Mouse (Mus musculus) stomach, postnatal 0 days (tissue): ENCODE results near the gene Arrdc1. TPM values are rescaled to one million over a fixed set of nuclear protein-coding genes. Genes with fewer than 3 reads are reported as not detected.
"Not testable (repeated sequence)": the region's sequence is repeated elsewhere in the genome, so short reads cannot be mapped to it uniquely, and the experiment has no call there.

Source experiments
- ATAC-seq: fragments of 200-750 bp; cut with Nextera tagmentation; 2 replicates; pipeline ENCODE4 v1.8.0; 2017; ENCODE audit not compliant: low FRiP score, low TSS enrichment
- DNase-seq: peaks from one replicate; pipeline ENCODE4 v3.0.0-alpha.2; 2016; ENCODE audit warnings: low spot score
- H3K27ac ChIP-seq: fragments of 300-500 bp; sonication (generic); replicated peaks from 2 replicates; pipeline ENCODE4 v1.5.1; 2014; ENCODE audit warnings: mild to moderate bottlenecking, control low read depth
- H3K27me3 ChIP-seq: fragments of 300-500 bp; sonication (generic); 2 replicates; pipeline ENCODE4 v1.6.1; 2014; ENCODE audit warnings: low read length; ENCODE audit not compliant: control insufficient read depth, insufficient read depth
- H3K36me3 ChIP-seq: fragments of 300-500 bp; sonication (generic); 2 replicates; pipeline ENCODE4 v1.6.1; 2014; ENCODE audit warnings: low read length, mixed read lengths; ENCODE audit not compliant: control insufficient read depth, insufficient read depth
- H3K4me1 ChIP-seq: fragments of 300-500 bp; sonication (generic); replicated peaks from 2 replicates; pipeline ENCODE4 v1.6.1; 2014; ENCODE audit warnings: antibody characterized with exemption; ENCODE audit not compliant: control insufficient read depth, insufficient read depth
- H3K4me2 ChIP-seq: fragments of 300-500 bp; sonication (generic); replicated peaks from 2 replicates; pipeline ENCODE4 v1.6.1; 2014; ENCODE audit warnings: low read depth, mild to moderate bottlenecking, control low read depth, moderate library complexity
- H3K4me3 ChIP-seq: fragments of 300-500 bp; sonication (generic); 2 replicates; pipeline ENCODE4 v1.5.1; 2014; ENCODE audit warnings: low read depth, low read length, control low read depth
- H3K9ac ChIP-seq: fragments of 300-500 bp; sonication (generic); 2 replicates; pipeline ENCODE4 v1.6.1; 2014; ENCODE audit warnings: mild to moderate bottlenecking, low read length, control low read depth, mixed read lengths
- H3K9me3 ChIP-seq: fragments of 300-500 bp; sonication (generic); 2 replicates; pipeline ENCODE4 v1.6.1; 2016; ENCODE audit warnings: low read length; ENCODE audit not compliant: control insufficient read depth
- CTCF ChIP-seq: IDR thresholded peaks from 2 replicates; pipeline ENCODE4 v1.5.1; 2016; ENCODE audit warnings: antibody characterized with exemption, low read depth, mild to moderate bottlenecking, moderate library complexity
- EP300 ChIP-seq: optimal IDR thresholded peaks from 2 replicates; pipeline ENCODE3; 2016; ENCODE audit warnings: antibody characterized with exemption
- WGBS: fragments of 180-500 bp; shearing (Covaris S2); extraction: QIAGEN DNeasy Blood & Tissue Kit; methylation state at CpG from one replicate; pipeline ENCODE4 v1.1.7; 2014; 5-methylcytosine and 5-hydroxymethylcytosine counted together
- polyA plus RNA-seq: library from polyadenylated mRNA; unstranded; fragments of >200 nt; fragmentation: Nextera tagmentation; extraction: Ambion mirVana; gene quantifications from 2 replicates; pipeline ENCODE4 v1.2.1, GENCODE M21; 2015

Gene Arrdc1
- polyA plus RNA-seq, 1 experiment from 2014 or later: 94.7 TPM

GRCm38 (mm10) chr2:24949421-24950188 is 14.6 kb upstream of the Arrdc1 start, which contains the start of gene Zmynd19:
Gene Zmynd19, plus strand, starts transcription at chr2:24949792.
- under 1% methylated on average over 61 of the region's 108 CpGs for WGBS
- ATAC-seq (peak; percentile 99), DNase-seq (peak; percentile 99)
- Histone ChIP-seq H3K9me3 (no peaks in the 10 kb centered on the region), H3K4me2 (peak within 1 kb of the TSS; percentile 97), H3K27ac (peak within 1 kb of the TSS; percentile 75), H3K9ac (peak within 1 kb of the TSS; percentile 87), H3K36me3 (peaks cover 7% of the 10 kb centered on the region; the same call in 1 of the 2 replicates), H3K4me1 (no peaks in the 10 kb centered on the region), H3K4me3 (peak within 1 kb of the TSS; percentile 86), H3K27me3 (no peaks in the 10 kb centered on the region)
- TF ChIP-seq CTCF (no peak), EP300 (no peak)

GRCm38 (mm10) chr2:24944304-24944703 is 9.3 kb upstream of the Arrdc1 start:
- not testable (repeated sequence) for H3K9ac ChIP-seq, H3K4me2 ChIP-seq, H3K27ac ChIP-seq, H3K9me3 ChIP-seq, H3K4me1 ChIP-seq, H3K4me3 ChIP-seq, ATAC-seq, H3K27me3 ChIP-seq, H3K36me3 ChIP-seq
- peak; percentile 43 for DNase-seq
- 34% methylated on average over 2 of the region's 2 CpGs for WGBS
- TF ChIP-seq CTCF: peak; percentile 74

- no peaks in the 10 kb centered on the region for H3K36me3 ChIP-seq
- TF ChIP-seq EP300 (no peak), CTCF (no peak)
- no peak overlapping the region for H3K4me2 ChIP-seq
- no peak overlapping the region for H3K9ac ChIP-seq
- no peaks in the 10 kb centered on the region for H3K9me3 ChIP-seq
- H3K27me3 ChIP-seq: no peaks in the 10 kb centered on the region
- no peak overlapping the region for H3K27ac ChIP-seq
- no peaks in the 10 kb centered on the region for H3K4me1 ChIP-seq
- no peak for DNase-seq
- no peak for ATAC-seq
- H3K4me3 ChIP-seq: no peak overlapping the region
- 72% methylated on average over 4 of the region's 4 CpGs for WGBS
Observed at GRCm38 (mm10) chr2:24942092-24942491, 7.0 kb upstream of the Arrdc1 start.

GRCm38 (mm10) chr2:24934441-24934963 is 550 bp downstream of the Arrdc1 start:
- Histone ChIP-seq H3K9ac (peak overlapping the region; percentile 81), H3K36me3 (no peaks in the 10 kb centered on the region)

GRCm38 (mm10) chr2:24929593-24929992 is 5.5 kb downstream of the Arrdc1 start:
- TF ChIP-seq CTCF: no peak
- no peak for TF ChIP-seq EP300
- Histone ChIP-seq H3K4me2 (no peak overlapping the region), H3K36me3 (peaks cover 3% of the 10 kb centered on the region), H3K9ac (no peak overlapping the region), H3K27ac (peak overlapping the region; percentile 79; the same call in 1 of the 2 replicates), H3K4me1 (no peaks in the 10 kb centered on the region), H3K27me3 (no peaks in the 10 kb centered on the region), H3K9me3 (no peaks in the 10 kb centered on the region), H3K4me3 (no peak overlapping the region)
- whole genome bisulfite sequencing: 78% methylated on average over 5 of the region's 5 CpGs
- DNase-seq (no peak), ATAC-seq (no peak)

More at GRCm38 (mm10) chr2:24934441-24934963, 550 bp downstream of the Arrdc1 start:
- WGBS: 2% methylated on average over 16 of the region's 19 CpGs
- Histone ChIP-seq H3K4me3 (peak overlapping the region; percentile 69), H3K4me2 (peak overlapping the region; percentile 86), H3K9me3 (no peaks in the 10 kb centered on the region), H3K27ac (peak overlapping the region; percentile 97), H3K27me3 (no peaks in the 10 kb centered on the region), H3K4me1 (no peaks in the 10 kb centered on the region)
- TF ChIP-seq CTCF (no peak), EP300 (no peak)
- DNase-seq (peak; percentile 79), ATAC-seq (peak; percentile 75)

- WGBS: 35% methylated on average over 2 of the region's 2 CpGs
- Histone ChIP-seq H3K4me2 (no peak overlapping the region), H3K27ac (peak overlapping the region; percentile 79; the same call in 1 of the 2 replicates), H3K9me3 (no peaks in the 10 kb centered on the region), H3K36me3 (peaks cover 3% of the 10 kb centered on the region), H3K27me3 (no peaks in the 10 kb centered on the region), H3K9ac (no peak overlapping the region), H3K4me1 (no peaks in the 10 kb centered on the region), H3K4me3 (no peak overlapping the region)
- peak; percentile 75 for ATAC-seq
- peak; percentile 71 for DNase-seq
- TF ChIP-seq CTCF (peak; percentile 32; the same call in 1 of the 2 replicates), EP300 (no peak)
Observed at GRCm38 (mm10) chr2:24929119-24929518, 5.9 kb downstream of the Arrdc1 start.
